Mouse (Mus musculus): Measurements from ENCODE around the gene Triobp. TPM values are rescaled to one million over a fixed set of nuclear protein-coding genes. Genes with fewer than 3 reads are reported as not detected.

Gene Triobp
- 16.3 and 19.3 TPM in 2 replicates for polyA plus RNA-seq (2012; rRNA removed)

GRCm38 (mm10) chr15:78947657-78948056 lies at the start of gene Triobp:
Triobp (plus strand) TSS chr15:78947724.

GRCm38 (mm10) chr15:78899409-78899739 lies 48.1 kb upstream of the Triobp start, which contains the start of gene Gm49510:
Gm49510 (plus strand) TSS chr15:78899667.

GRCm38 (mm10) chr15:78899740-78900584 lies 47.6 kb upstream of the Triobp start, which contains the start of gene Sh3bp1:
Sh3bp1 (plus strand) TSS chr15:78899768.

GRCm38 (mm10) chr15:78913632-78914090 lies 33.9 kb upstream of the Triobp start, which contains the start of gene Pdxp:
Pdxp (plus strand) TSS chr15:78913919.

GRCm38 (mm10) chr15:78926021-78926919 lies 21.3 kb upstream of the Triobp start, which contains the start of gene Lgals1:
Lgals1 (plus strand) TSS chr15:78926725.

GRCm38 (mm10) chr15:78934784-78935320 lies 12.7 kb upstream of the Triobp start, which contains the start of gene Nol12:
Nol12 (plus strand) TSS chr15:78934933.

GRCm38 (mm10) chr15:79028237-79028738 lies 80.8 kb downstream of the Triobp start, which contains the start of gene H1f0:
H1f0 (plus strand) TSS chr15:79028450.

GRCm38 (mm10) chr15:79041585-79041984 lies 94.1 kb downstream of the Triobp start, which contains the start of gene Galr3:
Galr3 (plus strand) TSS chr15:79041885.

Other genes with a start within 250 kb of the Triobp start
- not detected in 2 replicates for gene Elfn2, start 229.0 kb upstream of the Triobp start, polyA plus RNA-seq (2012; rRNA removed)
- gene Mfng, start 174.2 kb upstream of the Triobp start, polyA plus RNA-seq (2012; rRNA removed), result 3.7 and 4.1 TPM in 2 replicates
- gene Card10, start 144.7 kb upstream of the Triobp start, polyA plus RNA-seq (2012; rRNA removed), result 4.5 and 5.8 TPM in 2 replicates
- 11.7 and 13.7 TPM in 2 replicates for gene Cdc42ep1, start 105.1 kb upstream of the Triobp start, polyA plus RNA-seq (2012; rRNA removed)
- gene Lgals2, start 92.2 kb upstream of the Triobp start, polyA plus RNA-seq (2012; rRNA removed), result 1.8 and 3.1 TPM in 2 replicates
- gene Gga1, start 70.5 kb upstream of the Triobp start, polyA plus RNA-seq (2012; rRNA removed), result 16.7 and 19.6 TPM in 2 replicates
- not detected in 2 replicates for gene Gm49510, start 48.1 kb upstream of the Triobp start, polyA plus RNA-seq (2012; rRNA removed)
- 15.3 and 18.9 TPM in 2 replicates for gene Sh3bp1, start 48.0 kb upstream of the Triobp start, polyA plus RNA-seq (2012; rRNA removed)
- gene Pdxp, start 33.8 kb upstream of the Triobp start, polyA plus RNA-seq (2012; rRNA removed), result 3.1 and 3.6 TPM in 2 replicates
- 103 and 125 TPM in 2 replicates for gene Lgals1, start 21.0 kb upstream of the Triobp start, polyA plus RNA-seq (2012; rRNA removed)
- 9.5 and 10.2 TPM in 2 replicates for gene Nol12, start 12.8 kb upstream of the Triobp start, polyA plus RNA-seq (2012; rRNA removed)
- gene H1f0, start 80.7 kb downstream of the Triobp start, polyA plus RNA-seq (2012; rRNA removed), result 93.6 and 124 TPM in 2 replicates
- 0.15 and 0.18 TPM in 2 replicates for gene Galr3, start 94.2 kb downstream of the Triobp start, polyA plus RNA-seq (2012; rRNA removed)
- gene Ankrd54, start 115.2 kb downstream of the Triobp start, polyA plus RNA-seq (2012; rRNA removed), result 22.1 TPM in 2 replicates
- 72.6 and 76.3 TPM in 2 replicates for gene Eif3l, start 127.5 kb downstream of the Triobp start, polyA plus RNA-seq (2012; rRNA removed)
- 2.0 and 2.6 TPM in 2 replicates for gene Micall1, start 161.2 kb downstream of the Triobp start, polyA plus RNA-seq (2012; rRNA removed)
- 67.7 and 70.2 TPM in 2 replicates for gene Polr2f, start 193.3 kb downstream of the Triobp start, polyA plus RNA-seq (2012; rRNA removed)
- 0.63 and 0.97 TPM in 2 replicates for gene 1700088E04Rik, start 193.5 kb downstream of the Triobp start, polyA plus RNA-seq (2012; rRNA removed)
- gene Sox10, start 217.5 kb downstream of the Triobp start, polyA plus RNA-seq (2012; rRNA removed), result 0.74 and 1.3 TPM in 2 replicates

Data from liver, embryonic 18 days (tissue).